Comparison of ENCODE assay signal across 8 mouse cellular contexts in genomic region chr16:13532840-13533239, GRCm38 (mm10).
DNase-seq lines count a peak whose midpoint lies in the region; ATAC-seq and TF ChIP-seq lines count a peak whose summit lies in the region.

No protein-coding gene starts in this region.

- TF ChIP-seq CTCF in heart, postnatal 0 days (IDR thresholded peaks at IDR 0.05; ENCODE audit: low read depth), result peak; percentile 74
- TF ChIP-seq CTCF in MEL (IDR thresholded peaks at IDR 0.05 in 2 of 3, conservative IDR thresholded peaks at IDR 0.05 in 1 of 3; ENCODE audit: control insufficient read depth in 1 of 3, insufficient read depth in 1 of 3, low read depth in 2 of 3, low read length in 3 of 3, poor library complexity in 1 of 3, severe bottlenecking in 1 of 3), result peak; percentile 60 to 78 (median 60)
- TF ChIP-seq CTCF in kidney, postnatal 0 days (IDR thresholded peaks at IDR 0.05; ENCODE audit: low read depth), result peak; percentile 87

- H3K9ac ChIP-seq in heart, postnatal 0 days (replicated peaks; ENCODE audit: low read depth, low read length), result no peak overlapping the region
- no peak overlapping the region for H3K9ac ChIP-seq in MEL (ENCODE audit: control insufficient read depth, low read depth, low read length, poor library complexity, severe bottlenecking)
- no peak overlapping the region for H3K9ac ChIP-seq in kidney, postnatal 0 days (ENCODE audit: low read depth, low read length)

- ATAC-seq in heart, postnatal 0 days (ENCODE audit: insufficient read depth, low read depth), result peak; percentile 61
- ATAC-seq in kidney, postnatal 0 days (replicated peaks; ENCODE audit: low FRiP score, low read depth), result no peak; the same call in 1 of the 2 replicates
- ATAC-seq in granulocyte monocyte progenitor cell, adult 5-6 weeks (replicated peaks; ENCODE audit: poor library complexity, severe bottlenecking), result no peak

- no peaks in the 10 kb centered on the region for H3K79me2 ChIP-seq in MEL (ENCODE audit: control insufficient read depth, insufficient read depth, low read length, poor library complexity)

- TF ChIP-seq EP300 in heart, postnatal 0 days (IDR thresholded peaks at IDR 0.05; ENCODE audit: low read depth), result no peak
- TF ChIP-seq EP300 in MEL (IDR thresholded peaks at IDR 0.05; ENCODE audit: low read depth in 1 of 2, low read length in 2 of 2), result no peak

- no peak overlapping the region for H3K27ac ChIP-seq in heart, postnatal 0 days (ENCODE audit: low read depth)
- no peak overlapping the region for H3K27ac ChIP-seq in heart, embryonic 10.5 days
- no peak overlapping the region for H3K27ac ChIP-seq in MEL (ENCODE audit: control insufficient read depth, low read depth, low read length)
- no peak overlapping the region for H3K27ac ChIP-seq in kidney, postnatal 0 days

- H3K4me2 ChIP-seq in heart, postnatal 0 days (ENCODE audit: low read depth, low read length), result no peak overlapping the region
- H3K4me2 ChIP-seq in kidney, postnatal 0 days (ENCODE audit: low read length), result no peak overlapping the region

- H3K36me3 ChIP-seq in heart, postnatal 0 days (replicated peaks; ENCODE audit: control insufficient read depth, insufficient read depth, low read length), result peaks cover 4% of the 10 kb centered on the region; the same call in 1 of the 2 replicates
- no peaks in the 10 kb centered on the region; the same call in 1 of the 2 replicates for H3K36me3 ChIP-seq in heart, embryonic 10.5 days
- no peaks in the 10 kb centered on the region for H3K36me3 ChIP-seq in MEL (ENCODE audit: control insufficient read depth in 1 of 2, insufficient read depth in 2 of 2, low read length in 2 of 2)
- H3K36me3 ChIP-seq in kidney, postnatal 0 days (ENCODE audit: insufficient read depth, low read length), result no peaks in the 10 kb centered on the region

- TF ChIP-seq RAD21 in MEL (IDR thresholded peaks at IDR 0.05; ENCODE audit: low read depth, low read length), result peak; percentile 75

- no peak overlapping the region for H3K4me3 ChIP-seq in heart, postnatal 0 days (ENCODE audit: low read depth, low read length)
- no peak overlapping the region for H3K4me3 ChIP-seq in heart, embryonic 10.5 days
- H3K4me3 ChIP-seq in MEL (ENCODE audit: control insufficient read depth in 1 of 2, insufficient read depth in 1 of 2, low read depth in 2 of 2, low read length in 2 of 2), result no peak overlapping the region
- no peak overlapping the region for H3K4me3 ChIP-seq in kidney, postnatal 0 days (replicated peaks; ENCODE audit: low read depth, low read length)

- H3K27me3 ChIP-seq in heart, postnatal 0 days (ENCODE audit: control insufficient read depth, insufficient read depth, low read length), result no peaks in the 10 kb centered on the region
- H3K27me3 ChIP-seq in heart, embryonic 10.5 days (ENCODE audit: insufficient read depth, poor library complexity, severe bottlenecking), result no peaks in the 10 kb centered on the region
- H3K27me3 ChIP-seq in MEL (ENCODE audit: control insufficient read depth in 1 of 2, insufficient read depth in 2 of 2, low read length in 2 of 2), result no peaks in the 10 kb centered on the region
- no peaks in the 10 kb centered on the region for H3K27me3 ChIP-seq in kidney, postnatal 0 days (ENCODE audit: insufficient read depth, low read length)

- no peaks in the 10 kb centered on the region for H3K9me3 ChIP-seq in heart, postnatal 0 days (replicated peaks; ENCODE audit: control insufficient read depth, low read length)
- H3K9me3 ChIP-seq in heart, embryonic 10.5 days, result no peaks in the 10 kb centered on the region
- H3K9me3 ChIP-seq in MEL (replicated peaks; ENCODE audit: insufficient read depth, low read length), result no peaks in the 10 kb centered on the region
- no peaks in the 10 kb centered on the region for H3K9me3 ChIP-seq in kidney, postnatal 0 days (replicated peaks; ENCODE audit: low read length)

- TF ChIP-seq POLR2A in MEL (IDR thresholded peaks at IDR 0.05; ENCODE audit: control insufficient read depth in 1 of 2, insufficient read depth in 1 of 2, low read depth in 1 of 2, low read length in 2 of 2, poor library complexity in 1 of 2), result no peak

- H3K4me1 ChIP-seq in heart, postnatal 0 days (ENCODE audit: control insufficient read depth, insufficient read depth), result no peaks in the 10 kb centered on the region
- 0 out of 2 replicates have a peak, but pooled peaks cover 12% of the 10 kb centered on the region for H3K4me1 ChIP-seq in heart, embryonic 10.5 days
- H3K4me1 ChIP-seq in MEL (ENCODE audit: control insufficient read depth in 1 of 2, insufficient read depth in 2 of 2, low read length in 2 of 2), result no peaks in the 10 kb centered on the region
- H3K4me1 ChIP-seq in kidney, postnatal 0 days (replicated peaks; ENCODE audit: insufficient read depth, low read length), result no peaks in the 10 kb centered on the region

- peak; percentile 60 for DNase-seq in heart, postnatal 0 days (ENCODE audit: low spot score)
- no peak for DNase-seq in heart, embryonic 10.5 days (ENCODE audit: low spot score)
- DNase-seq in 416B (ENCODE audit: low read depth) (peak; percentile 61), MEL (ENCODE audit: low read depth, low spot score) (peak; percentile 55)
- DNase-seq in kidney, postnatal 0 days (ENCODE audit: low spot score), result peak; percentile 77
- no peak for DNase-seq in right cerebral cortex, postnatal 10 days (ENCODE audit: low spot score in 2 of 2)
- no peak for DNase-seq in thymus, postnatal 14 days

TF ChIP-seq in MEL, 35 proteins besides CTCF, POLR2A, EP300 and RAD21:
- TF ChIP-seq E2F4 (IDR thresholded peaks at IDR 0.05; ENCODE audit: borderline replicate concordance, low read depth, low read length) (no peak), UBTF (IDR thresholded peaks at IDR 0.05; ENCODE audit: borderline replicate concordance, insufficient read depth, low read depth, low read length) (no peak), SMC3 (IDR thresholded peaks at IDR 0.05; ENCODE audit: low read depth, low read length) (peak; percentile 82), MAX (IDR thresholded peaks at IDR 0.05; ENCODE audit: low read length) (no peak), MXI1 (IDR thresholded peaks at IDR 0.05; ENCODE audit: low read depth, low read length) (no peak), CHD1 (IDR thresholded peaks at IDR 0.05; ENCODE audit: low read depth, low read length) (no peak), ZC3H11A (IDR thresholded peaks at IDR 0.05; ENCODE audit: low read depth, low read length) (peak; percentile 83), MYC (IDR thresholded peaks at IDR 0.05; ENCODE audit: low read depth, low read length) (no peak), HCFC1 (IDR thresholded peaks at IDR 0.05; ENCODE audit: low read depth, low read length) (no peak)

Comparison
In these comparisons a context has a peak if more than half of its experiments do, and no peak if none do; other contexts are left out.
1. DNase-seq: peak in heart, postnatal 0 days (single experiment), 416B (single experiment), MEL (single experiment) and kidney, postnatal 0 days (single experiment); none in heart, embryonic 10.5 days (single experiment), right cerebral cortex, postnatal 10 days (0 of 2) and thymus, postnatal 14 days (single experiment).
2. Peak in every context shown above with its lines, with median percentiles within 50 percentile points of each other: CTCF ChIP-seq.